Mouse (Mus musculus) spleen, adult 2 months (tissue): ENCODE results near the gene Slc16a12.

Experiments
- CTCF ChIP-seq: fragments of 200-500 bp; IDR thresholded peaks from 2 replicates; pipeline ENCODE4 v1.5.1; 2011; ENCODE audit warnings: mild to moderate bottlenecking, inconsistent platforms; ENCODE audit not compliant: insufficient read depth, insufficient read length, insufficient replicate concordance; ENCODE audit errors: extremely low read depth
- POLR2A ChIP-seq: fragments of 200-500 bp; IDR thresholded peaks from 2 replicates; pipeline ENCODE4 v1.6.1; 2011; ENCODE audit warnings: low read depth, low read length, inconsistent platforms

DNA sequence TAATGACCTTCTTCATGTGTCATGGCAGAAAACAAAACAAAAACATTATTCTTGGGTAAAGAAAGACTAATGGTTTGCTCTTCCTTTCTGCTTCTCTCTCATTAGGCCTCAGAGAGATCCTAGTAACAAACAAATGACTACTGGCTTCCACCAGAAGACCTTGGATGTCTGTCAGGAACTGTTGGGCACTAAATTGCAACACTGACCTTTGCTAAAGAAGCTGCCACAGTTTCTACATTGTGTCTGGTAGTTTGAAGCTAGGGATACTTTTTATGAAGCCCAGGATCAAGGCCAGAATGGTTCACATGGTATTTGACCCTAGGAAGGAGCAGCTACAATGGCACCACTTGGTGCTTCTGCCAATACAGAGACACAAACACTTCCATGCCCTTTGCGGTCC lies 41.9 kb downstream of the Slc16a12 start:
- TF ChIP-seq CTCF, result no peak
- no peak for TF ChIP-seq POLR2A
